Mouse (Mus musculus) brain, adult 2 months (tissue): ENCODE results near the gene Stt3b.
A peak's percentile ranks its signal among the peaks of the same experiment; 100 is the strongest.

ENCODE experiments used
- DNase-seq: peaks from one replicate; pipeline ENCODE4 v3.0.0; 2011; ENCODE audit warnings: low read depth, low spot score

Stt3b gene

DNA sequence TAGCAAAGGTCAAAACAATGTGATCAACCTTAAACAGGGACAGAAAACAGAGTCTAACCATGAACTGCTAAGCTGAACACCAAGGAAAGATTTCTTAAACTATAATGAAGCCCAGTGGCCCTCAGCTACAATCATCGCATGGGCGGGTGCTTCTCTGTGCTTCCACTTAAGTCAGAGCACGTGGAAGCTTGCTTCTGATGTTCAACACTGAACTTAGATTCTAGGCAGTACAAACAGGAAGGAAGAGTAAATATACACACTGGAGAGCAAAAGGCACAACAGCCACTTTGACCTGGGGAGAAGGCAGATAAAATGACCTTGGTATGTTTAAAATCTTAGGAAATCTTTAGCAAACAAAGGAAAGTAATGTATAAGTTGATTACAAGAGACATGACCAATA, 38.7 kb downstream of the Stt3b start:
- no peak for DNase-seq

DNA sequence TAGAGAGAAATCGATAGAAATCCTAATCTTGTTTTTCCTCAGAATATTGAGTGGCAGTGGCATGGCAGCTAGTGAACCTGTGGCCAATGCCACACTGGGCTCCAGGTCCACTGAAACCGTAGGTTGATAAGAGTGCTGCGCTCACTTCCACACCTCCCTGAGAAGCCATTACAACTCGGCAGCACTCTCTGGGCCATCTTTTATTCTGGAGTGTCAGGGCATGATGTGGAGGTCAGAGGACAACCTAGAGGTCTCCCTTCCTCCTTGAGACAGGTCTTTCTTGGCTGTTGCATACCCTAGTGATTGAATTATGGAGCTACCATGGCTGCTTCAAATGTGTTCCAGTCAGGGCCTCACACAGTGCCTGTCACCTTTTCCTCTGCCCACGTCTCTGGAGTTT, 48.3 kb downstream of the Stt3b start:
- no peak for DNase-seq

DNA sequence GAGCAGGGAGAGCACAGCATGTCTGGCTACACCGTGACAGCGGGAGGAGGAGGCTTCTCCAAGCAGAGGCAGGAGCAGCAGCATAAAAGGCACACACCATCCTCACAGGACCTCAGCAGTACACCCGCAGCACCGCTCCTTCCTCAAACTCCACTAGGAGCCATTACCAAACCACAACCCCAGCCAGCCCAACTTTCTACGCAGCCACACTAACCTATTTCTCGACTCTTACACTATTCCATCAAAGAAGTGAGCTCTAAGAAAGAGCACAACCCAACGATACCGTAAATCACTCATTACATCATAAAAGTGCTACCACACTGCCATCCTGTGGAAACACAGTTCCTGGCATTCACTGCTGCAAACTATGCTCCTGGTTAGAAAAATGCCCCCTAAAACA, 48.8 kb downstream of the Stt3b start:
- DNase-seq, result peak; percentile 71

DNA sequence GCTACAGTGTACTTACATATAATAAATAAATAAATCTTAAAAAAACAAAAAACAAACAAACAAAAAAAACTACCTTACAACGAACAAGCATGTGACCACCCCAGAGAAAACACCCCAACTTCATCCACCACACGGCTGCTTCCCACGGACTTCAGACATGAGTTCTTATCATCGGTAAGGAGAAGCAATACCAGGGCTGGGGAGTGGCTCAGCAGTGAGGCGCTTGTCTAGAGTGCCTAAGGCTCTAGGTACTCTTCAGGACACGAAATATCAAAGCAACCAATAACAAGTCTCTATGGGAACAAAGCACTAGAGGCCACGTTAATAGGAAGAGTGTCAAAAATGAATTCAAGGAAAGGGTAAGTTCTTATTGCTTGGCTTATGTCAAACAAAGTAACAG, 49.8 kb downstream of the Stt3b start:
- no peak for DNase-seq

DNA sequence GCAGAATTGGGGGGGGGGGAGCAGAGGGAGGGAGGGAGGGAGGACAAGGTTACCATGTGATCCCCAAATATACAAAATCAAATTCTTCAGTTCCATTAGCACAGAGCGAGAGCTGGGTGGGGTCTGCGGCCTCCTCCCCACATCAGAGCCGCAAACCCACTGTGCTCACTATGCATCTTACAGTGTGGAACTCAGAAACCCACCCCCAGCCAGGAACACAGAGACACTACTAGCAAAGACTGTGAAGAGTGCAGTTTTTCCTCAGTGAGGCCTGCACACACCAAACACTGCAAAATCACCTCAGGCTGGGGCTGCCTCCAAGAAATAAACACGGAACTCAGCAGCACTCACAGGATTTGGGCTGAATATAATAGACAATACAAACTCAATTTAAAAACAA, 50.4 kb downstream of the Stt3b start:
- no peak for DNase-seq

DNA sequence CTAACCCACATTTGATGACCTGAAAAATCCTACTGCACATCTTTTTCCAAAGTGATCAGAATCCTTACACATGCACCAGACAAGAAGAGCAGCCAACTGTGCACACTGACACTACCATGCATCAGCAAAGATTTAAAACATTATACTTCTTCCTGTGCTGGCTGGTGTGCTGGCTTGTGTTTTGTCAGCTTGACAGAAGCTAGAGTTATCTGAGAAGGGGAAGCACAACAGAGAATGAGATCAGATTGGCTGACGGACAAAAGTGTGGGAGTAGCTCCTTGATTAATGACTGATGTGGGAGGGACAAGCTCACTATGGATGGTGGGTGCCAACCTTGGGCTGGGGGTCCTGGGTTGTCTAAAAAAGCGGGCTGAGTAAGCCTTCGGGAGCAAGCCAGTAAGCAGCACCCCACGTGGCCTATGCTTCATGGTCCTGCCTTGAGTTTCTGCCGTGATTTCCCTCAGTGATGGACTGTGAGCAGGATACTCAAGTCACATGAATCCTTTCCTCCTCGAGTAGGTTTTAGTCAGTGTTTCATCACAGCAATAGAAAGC, 52.4 kb downstream of the Stt3b start:
- DNase-seq, result peak; percentile 33

DNA sequence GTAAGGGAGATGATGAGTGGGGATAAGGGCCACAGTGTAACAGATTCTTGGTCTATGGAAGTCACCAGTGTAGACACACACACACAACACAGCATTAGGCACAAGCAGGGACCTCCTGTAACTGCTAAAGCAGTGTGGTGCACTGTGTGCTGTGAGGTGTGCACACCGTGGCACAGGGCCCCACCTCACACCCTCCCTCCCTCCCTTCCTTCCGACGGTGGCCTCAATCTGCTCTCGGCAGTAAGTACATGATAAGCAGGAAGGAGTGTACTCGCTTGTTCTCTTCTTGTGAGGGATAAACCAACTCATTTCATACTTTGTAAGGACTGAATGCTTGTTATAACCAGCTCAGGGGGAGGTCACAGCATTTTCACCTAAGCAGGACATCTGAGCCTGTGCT, 61.1 kb downstream of the Stt3b start:
- no peak for DNase-seq

DNA sequence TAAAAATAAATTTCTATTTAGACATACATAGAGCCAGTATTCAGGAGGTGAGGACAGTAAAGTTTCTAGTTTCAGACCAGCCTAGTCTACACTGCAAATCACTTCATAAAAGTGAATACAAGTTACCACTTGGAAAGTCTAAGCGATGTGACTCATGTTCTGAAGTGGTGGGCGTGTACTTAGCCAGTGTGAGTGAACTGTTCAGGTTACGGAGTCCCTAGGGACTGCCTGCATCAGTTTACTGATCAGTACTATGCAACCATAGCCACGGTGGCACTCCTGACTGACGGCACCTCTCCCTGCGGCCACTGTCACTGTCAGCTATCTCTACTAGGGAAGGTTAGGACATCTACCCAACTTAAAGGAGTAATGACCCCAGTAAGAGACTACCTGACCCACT, 65.1 kb downstream of the Stt3b start:
- DNase-seq, result peak; percentile 64

DNA sequence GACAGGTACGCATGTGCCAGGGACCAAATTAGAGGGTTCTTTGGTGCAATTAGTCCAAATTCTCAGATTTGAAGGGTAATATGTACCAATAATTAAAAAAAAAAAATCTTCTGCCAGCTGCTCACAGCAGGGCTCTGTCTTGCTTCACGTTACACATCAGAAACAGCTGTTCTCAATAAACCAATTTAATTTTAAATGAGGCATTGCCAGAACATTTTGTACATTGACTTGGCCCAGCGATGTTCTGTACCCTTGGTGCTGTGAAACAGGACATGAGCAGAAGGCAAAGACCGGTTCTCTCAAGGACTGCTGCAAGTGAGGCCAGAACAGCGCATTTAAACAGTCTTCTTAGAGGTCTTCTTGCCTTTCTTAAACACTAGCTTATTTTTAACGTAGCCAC, 66.6 kb downstream of the Stt3b start:
- no peak for DNase-seq

DNA sequence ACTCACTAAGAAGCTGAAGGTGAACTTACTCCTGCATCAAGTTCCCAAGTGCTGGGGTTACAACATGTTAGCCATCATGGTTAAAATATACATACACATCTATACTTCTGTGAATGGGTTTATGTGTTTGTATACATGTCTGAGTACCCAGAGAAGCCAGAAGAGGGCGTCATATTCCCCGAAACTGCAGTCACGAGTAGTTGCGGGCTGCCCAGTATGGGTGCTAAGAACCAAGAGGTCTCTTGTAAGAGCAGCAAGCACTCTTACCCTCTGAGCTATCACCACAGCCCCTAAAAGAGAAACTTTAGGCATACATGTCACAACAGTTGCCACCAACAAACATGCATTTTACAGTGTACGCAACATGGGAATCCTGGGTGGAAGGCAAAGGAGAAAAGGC, 70.4 kb downstream of the Stt3b start:
- no peak for DNase-seq

DNA sequence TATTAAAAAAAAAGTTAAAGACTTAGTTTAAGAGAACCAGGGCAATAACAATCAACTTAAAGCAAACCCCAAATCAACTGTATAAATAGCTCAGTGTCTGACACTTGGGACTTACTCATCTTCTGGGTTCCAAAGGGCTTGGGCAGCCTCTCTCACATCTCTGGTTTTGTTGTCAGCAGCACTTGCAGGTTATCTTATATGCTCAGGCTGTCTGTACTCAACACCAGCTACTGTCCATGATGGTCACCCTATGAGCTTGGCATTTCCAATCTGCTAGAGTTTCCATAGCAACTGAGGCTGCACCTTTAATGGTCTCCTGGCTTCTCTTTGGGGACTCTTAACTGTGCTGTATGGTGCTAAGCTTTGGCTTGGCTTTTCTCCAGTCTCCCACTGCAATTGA, 72.3 kb downstream of the Stt3b start:
- DNase-seq, result no peak

DNA sequence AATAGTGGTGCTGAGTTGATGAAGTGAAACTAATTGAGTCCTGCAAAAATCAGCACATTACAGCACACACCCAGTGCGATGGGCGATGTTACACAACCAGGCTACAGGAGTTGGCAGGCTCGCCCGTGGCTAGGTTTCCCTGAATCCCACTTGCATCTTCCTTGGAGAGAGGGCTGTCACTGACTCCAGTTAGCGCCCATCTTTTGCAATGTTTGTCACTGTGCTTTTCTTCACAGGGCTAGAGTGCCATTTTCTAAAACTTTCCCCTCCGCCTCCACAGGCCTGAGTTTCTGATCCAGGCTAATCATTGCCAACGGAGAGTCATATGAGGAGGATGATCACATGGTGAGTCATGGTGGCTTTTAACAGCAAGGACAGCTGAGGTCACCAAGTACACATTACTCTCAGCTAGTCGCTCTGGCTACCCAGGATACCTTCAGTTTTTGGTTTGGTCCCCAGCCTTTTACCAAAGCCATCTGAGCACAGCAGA, 73.8 kb downstream of the Stt3b start:
- DNase-seq, result peak; percentile 62

DNA sequence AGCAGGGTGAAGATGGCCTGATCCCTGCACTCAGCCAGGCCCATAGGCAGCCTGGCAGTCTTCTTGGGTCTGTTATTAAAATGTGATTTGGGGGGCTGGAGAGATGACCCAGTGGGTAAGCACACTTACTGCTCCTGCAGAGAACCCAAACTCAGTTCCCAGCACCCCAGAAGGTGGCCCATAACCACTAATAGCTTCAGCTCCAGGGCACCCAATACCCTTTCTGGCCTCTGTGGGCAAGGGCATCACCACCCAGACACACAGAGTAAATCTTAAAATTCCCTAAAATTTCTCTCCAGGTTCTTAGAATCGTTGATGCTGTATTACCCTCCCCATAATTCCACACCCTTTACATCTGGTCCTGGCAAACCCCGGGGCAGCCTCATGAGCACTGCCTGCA, 75.7 kb downstream of the Stt3b start:
- no peak for DNase-seq

DNA sequence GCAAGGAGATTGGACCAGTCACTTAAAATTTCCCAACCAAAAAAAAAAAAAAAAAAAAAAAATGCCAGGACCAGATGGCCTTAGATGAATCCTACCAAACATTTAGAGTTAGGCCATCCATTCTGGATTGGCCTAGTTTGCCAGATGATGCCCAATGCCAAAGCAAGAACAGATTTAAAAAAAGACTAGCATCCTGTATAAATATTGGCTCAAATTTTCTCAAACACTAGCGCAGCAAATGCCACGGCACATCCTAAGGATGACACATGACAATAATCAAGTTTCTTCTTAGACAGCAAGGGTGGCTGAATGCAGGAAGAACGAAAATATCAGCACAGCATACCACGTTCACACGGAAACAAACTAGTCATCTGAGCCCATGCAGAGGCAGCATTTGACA, 76.5 kb downstream of the Stt3b start:
- peak; percentile 85 for DNase-seq

DNA sequence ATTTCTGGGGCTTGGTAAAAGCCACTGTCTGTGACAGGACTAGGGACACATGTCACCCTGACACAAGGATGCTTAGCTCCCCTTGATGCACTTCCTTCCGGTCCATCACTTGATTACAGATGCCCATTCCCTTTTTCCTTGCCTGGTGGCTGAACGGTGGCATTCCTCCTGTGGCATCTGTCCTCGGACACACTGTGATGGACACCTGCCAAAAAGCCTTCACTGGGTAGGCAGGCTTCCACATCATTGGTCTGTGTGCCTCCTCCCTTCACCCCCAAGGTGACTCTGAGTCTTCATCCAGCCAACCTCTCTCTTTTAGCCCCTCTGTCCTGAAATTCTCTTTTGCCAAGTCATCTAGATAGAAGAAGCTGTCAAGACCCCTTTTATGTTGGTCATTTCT, 78.7 kb downstream of the Stt3b start:
- no peak for DNase-seq

DNA sequence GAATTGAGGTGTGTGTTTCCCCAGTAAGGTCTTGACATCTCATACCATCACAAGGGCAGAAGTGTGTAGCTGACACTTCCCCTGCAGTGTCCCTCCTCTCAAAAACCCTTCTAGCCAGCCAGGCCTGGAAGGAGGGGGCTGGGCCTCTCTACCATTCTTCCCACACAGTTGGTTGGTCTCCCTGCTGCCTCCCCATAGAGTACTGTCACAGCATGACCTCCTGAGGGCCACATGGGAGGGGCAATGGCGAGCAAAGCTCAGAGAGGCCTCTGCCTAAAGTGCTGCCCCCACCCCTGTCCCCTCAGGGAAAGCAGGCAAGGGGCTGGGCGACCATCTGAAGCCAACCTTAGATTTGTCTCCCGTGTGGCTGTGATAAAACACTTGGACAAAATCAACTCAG, 80.1 kb downstream of the Stt3b start:
- no peak for DNase-seq

DNA sequence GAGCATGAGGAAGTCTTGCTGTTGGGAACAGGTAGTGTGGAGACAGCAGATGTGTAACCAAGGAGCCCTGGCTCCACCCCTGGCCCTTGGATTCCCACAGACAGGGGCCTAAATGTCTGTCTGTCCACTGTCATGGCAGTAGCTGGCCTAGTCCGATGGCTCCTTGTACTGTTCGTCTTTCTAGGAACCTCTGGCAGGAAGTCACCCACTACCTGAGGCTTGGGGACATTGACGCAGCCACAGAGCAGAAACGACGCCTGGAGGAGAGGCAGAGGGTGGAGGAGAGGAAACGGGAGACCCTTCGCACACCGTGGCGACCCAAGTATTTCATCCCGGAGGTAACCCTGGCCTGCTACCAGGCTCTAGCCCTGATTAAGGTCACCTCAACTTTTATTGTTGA, 80.5 kb downstream of the Stt3b start:
- DNase-seq, result no peak

DNA sequence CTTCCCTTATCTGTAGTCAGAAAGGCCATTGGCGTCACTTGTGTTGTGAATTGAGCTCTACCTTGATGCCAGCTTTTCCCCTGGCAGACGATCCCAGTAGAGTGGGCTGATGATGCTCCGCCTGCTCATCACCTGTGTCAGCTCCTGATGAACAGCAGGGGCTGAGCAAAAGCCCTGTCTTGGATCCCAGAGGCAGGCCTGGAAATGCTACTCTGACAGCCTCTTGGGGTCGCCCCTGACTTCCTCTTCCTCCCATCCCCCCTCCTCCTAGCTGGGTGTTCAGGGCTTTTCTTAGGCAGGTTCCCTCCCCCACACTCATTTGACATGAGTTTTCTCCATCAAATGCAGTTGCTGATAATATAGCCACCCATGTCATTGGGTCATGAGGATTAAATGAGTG, 81.1 kb downstream of the Stt3b start:
- DNase-seq, result peak; percentile 38

DNA sequence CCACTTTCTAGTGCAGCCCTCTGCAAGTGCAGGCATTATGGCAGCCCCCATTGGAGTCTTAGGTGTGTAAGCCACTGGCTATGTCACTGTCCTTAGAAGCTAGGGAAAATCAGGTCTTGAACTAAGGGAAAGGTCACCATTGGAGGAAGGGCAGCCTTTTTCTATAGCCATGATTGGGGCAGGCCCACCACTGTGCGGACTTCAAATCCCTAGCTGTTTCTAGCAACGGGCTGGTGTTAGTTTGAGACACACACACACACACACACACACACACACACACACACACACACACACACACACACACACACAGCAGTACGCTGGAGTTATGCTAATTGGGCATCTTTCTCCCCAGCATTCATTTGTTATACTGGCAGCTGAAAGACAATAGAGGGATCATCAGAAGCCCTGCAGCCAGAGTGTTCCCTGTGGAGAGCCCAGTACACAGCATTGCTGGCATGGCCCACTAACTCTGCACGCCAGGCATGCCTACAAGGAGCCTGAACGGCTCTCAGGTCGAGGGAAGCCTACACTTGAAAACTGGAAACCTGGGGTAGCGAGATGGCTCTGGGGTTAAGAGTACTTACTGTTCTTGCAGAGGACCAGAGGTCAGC, 85.4 kb downstream of the Stt3b start:
- no peak for DNase-seq

DNA sequence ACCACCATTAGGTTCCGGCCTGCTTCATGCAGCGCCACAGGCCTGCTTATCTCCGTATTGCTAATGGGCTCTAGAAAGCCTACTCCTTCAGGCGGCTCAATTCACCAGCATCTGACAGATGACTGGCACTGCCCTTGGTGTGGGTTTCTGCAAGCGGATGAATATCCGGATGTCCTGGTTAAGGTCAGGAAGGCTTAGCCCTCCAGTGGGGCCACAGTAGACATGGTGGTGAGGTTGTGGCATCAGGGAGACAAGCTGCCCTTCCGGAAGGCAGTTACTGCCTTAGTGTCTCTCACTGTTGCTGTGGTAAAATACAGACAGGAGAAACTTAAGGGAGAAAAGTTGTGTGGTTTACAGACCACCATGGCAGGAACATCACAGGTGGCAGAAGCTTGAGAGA, 89.0 kb downstream of the Stt3b start:
- DNase-seq, result no peak

DNA sequence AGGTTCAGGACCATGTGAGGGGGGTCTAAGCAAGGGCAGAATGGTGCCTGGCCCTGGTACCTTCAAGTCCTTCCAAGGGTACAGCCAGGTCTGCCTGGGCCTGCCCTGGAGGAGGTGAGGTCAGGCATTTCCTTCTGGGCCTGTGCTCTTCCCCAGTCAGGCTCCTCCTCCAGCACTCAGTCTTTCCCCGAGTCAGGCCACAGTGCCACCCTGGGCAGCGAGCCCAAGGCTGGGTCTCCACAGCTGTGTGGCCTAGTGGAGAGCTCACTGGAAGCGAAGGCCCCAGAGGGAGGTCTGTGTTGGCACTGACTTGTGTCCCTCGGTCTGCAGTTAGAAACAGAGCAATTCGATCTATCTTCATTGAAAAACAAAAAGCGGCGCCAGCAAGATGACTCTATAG, 89.8 kb downstream of the Stt3b start:
- DNase-seq, result no peak

DNA sequence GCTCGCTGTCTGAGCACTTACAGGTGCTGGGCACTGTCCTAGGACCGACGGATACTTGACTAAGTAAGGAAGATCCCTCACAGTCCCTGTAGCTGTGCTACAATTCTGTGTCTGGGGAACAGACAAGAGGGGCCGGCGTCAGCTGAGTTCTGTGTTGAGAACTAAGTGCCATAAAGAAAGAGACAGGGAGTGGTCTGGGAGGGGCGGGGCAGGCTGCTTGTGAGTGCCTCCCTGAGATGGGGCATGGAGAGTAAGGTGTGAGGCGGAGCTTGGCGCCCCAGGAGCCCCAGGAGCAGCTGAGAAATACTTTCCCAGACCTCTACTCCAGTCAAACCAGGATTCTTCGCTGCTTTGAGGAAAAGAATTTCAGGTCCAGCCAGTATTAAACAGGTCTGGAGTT, 92.2 kb downstream of the Stt3b start:
- no peak for DNase-seq

DNA sequence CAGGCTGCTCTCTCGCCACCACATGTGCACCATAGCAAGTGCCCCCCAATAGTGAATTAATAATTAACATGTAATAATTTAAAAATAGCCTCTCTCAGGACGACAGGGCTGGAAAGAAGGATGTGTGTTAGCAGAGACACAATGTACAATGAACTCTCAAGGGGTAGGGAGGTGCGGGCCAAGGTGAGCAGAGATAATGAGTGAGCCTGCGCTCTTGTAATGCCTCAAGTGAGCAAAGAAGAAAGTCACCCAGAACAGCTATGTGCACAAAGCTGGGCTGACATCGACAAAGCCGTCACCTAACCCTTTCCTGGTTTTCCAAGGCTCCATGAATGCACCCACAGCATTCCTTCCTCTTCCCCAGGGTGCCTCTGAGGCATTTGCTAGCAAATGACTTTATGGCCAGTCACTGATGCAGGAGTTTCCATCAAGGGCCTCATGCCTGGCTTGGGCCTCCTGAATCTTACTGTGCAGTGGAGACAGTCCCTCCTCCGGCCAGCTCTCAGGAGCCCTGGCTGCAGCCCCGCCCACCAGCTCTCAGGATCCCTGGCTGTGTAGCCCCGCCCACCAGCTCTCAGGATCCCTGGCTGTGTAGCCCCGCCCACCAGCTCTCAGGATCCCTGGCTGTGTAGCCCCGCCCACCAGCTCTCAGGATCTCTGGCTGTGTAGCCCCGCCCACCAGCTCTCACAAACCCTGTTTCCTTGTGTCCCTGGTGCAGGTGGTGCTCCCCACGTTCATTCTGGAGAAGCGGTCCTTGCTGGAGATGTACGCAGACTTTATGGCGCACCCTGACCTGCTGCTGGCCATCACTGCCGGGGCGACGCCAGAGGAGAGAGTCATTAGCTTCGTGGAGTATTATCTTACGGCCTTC, 94.2 kb downstream of the Stt3b start:
- DNase-seq, result no peak
